Mouse (Mus musculus): ENCODE measurements around the gene Zfp592. TPM values are rescaled to one million over a fixed set of nuclear protein-coding genes. Genes with fewer than 3 reads are reported as not detected.
A peak's percentile ranks its signal among the peaks of the same experiment; 100 is the strongest.

The Zfp592 gene
- total and polyA plus RNA-seq, 3 experiments: 12.9 to 33.0 TPM; not detected in 1

- peak overlapping the region; percentile 92 to 96 for H3K4me3 ChIP-seq (ENCODE audit: control insufficient read depth in 1 of 2, insufficient read depth in 1 of 2, low read depth in 2 of 2, low read length in 2 of 2)
- TF ChIP-seq ZC3H11A (IDR thresholded peaks at IDR 0.05; ENCODE audit: low read depth, low read length) (no peak), KAT2A (conservative IDR thresholded peaks at IDR 0.05; ENCODE audit: low read depth, low read length) (no peak), GATA1 (IDR thresholded peaks at IDR 0.05; ENCODE audit: low read depth, low read length) (no peak), MXI1 (IDR thresholded peaks at IDR 0.05; ENCODE audit: low read depth, low read length) (peak; percentile 12; the same call in 1 of the 2 replicates), NRF1 (IDR thresholded peaks at IDR 0.05; ENCODE audit: insufficient read depth, low read depth, low read length, poor library complexity, severe bottlenecking) (no peak), POLR2A (IDR thresholded peaks at IDR 0.05; ENCODE audit: control insufficient read depth in 1 of 2, insufficient read depth in 1 of 2, low read depth in 1 of 2, low read length in 2 of 2, poor library complexity in 1 of 2) (no peak), GABPA (IDR thresholded peaks at IDR 0.05; ENCODE audit: low read depth, low read length) (no peak), ZNF384 (IDR thresholded peaks at IDR 0.05; ENCODE audit: low read depth, low read length) (peak; percentile 83), POLR2AphosphoS5 (IDR thresholded peaks at IDR 0.05; ENCODE audit: borderline replicate concordance, low read depth, low read length) (no peak), E2F4 (IDR thresholded peaks at IDR 0.05; ENCODE audit: borderline replicate concordance, low read depth, low read length) (no peak), MAZ (IDR thresholded peaks at IDR 0.05; ENCODE audit: low read depth, low read length) (no peak), USF1 (IDR thresholded peaks at IDR 0.05; ENCODE audit: low read depth, low read length) (no peak), CHD2 (IDR thresholded peaks at IDR 0.05; ENCODE audit: low read length) (0 out of 2 replicates have a peak, but pooled peaks have one; percentile 23), TBP (IDR thresholded peaks at IDR 0.05; ENCODE audit: low read depth, low read length) (no peak), EP300 (IDR thresholded peaks at IDR 0.05; ENCODE audit: low read depth in 1 of 2, low read length in 2 of 2) (no peak), TAL1 (IDR thresholded peaks at IDR 0.05; ENCODE audit: low read length) (no peak), RAD21 (IDR thresholded peaks at IDR 0.05; ENCODE audit: low read depth, low read length) (no peak), UBTF (IDR thresholded peaks at IDR 0.05; ENCODE audit: borderline replicate concordance, insufficient read depth, low read depth, low read length) (no peak), BHLHE40 (IDR thresholded peaks at IDR 0.05; ENCODE audit: borderline replicate concordance, low read depth, low read length) (no peak), MYB (IDR thresholded peaks at IDR 0.05; ENCODE audit: low read depth, low read length) (no peak), CHD1 (IDR thresholded peaks at IDR 0.05; ENCODE audit: low read depth, low read length) (peak; percentile 70; the same call in 1 of the 2 replicates), HCFC1 (IDR thresholded peaks at IDR 0.05; ENCODE audit: low read depth, low read length) (no peak), SMC3 (IDR thresholded peaks at IDR 0.05; ENCODE audit: low read depth, low read length) (no peak), MAX (IDR thresholded peaks at IDR 0.05; ENCODE audit: low read length) (no peak), CTCF (IDR thresholded peaks at IDR 0.05 in 2 of 3, conservative IDR thresholded peaks at IDR 0.05 in 1 of 3; ENCODE audit: control insufficient read depth in 1 of 3, insufficient read depth in 1 of 3, low read depth in 2 of 3, low read length in 3 of 3, poor library complexity in 1 of 3, severe bottlenecking in 1 of 3) (no peak)
- peaks cover 22 to 24% of the 10 kb centered on the region in 2 experiments for H3K4me1 ChIP-seq (ENCODE audit: control insufficient read depth in 1 of 2, insufficient read depth in 2 of 2, low read length in 2 of 2)
- H3K9ac ChIP-seq (ENCODE audit: control insufficient read depth, low read depth, low read length, poor library complexity, severe bottlenecking): peak overlapping the region; percentile 98
- peak; percentile 44 for DNase-seq (ENCODE audit: low read depth, low spot score)
- H3K27ac ChIP-seq (ENCODE audit: control insufficient read depth, low read depth, low read length): peak overlapping the region; percentile 88
- no peaks in the 10 kb centered on the region for H3K9me3 ChIP-seq (replicated peaks; ENCODE audit: insufficient read depth, low read length)
- H3K79me2 ChIP-seq (ENCODE audit: control insufficient read depth, insufficient read depth, low read length, poor library complexity): peaks cover 58% of the 10 kb centered on the region
- H3K36me3 ChIP-seq (ENCODE audit: control insufficient read depth in 1 of 2, insufficient read depth in 2 of 2, low read length in 2 of 2): peaks cover 6 to 43% of the 10 kb centered on the region in 2 experiments
- no peaks in the 10 kb centered on the region for H3K27me3 ChIP-seq (ENCODE audit: control insufficient read depth in 1 of 2, insufficient read depth in 2 of 2, low read length in 2 of 2)
These were observed 1.2 kb downstream of the Zfp592 start for GRCm38 (mm10) chr7:80994663-80995005.

Data from MEL (cell line).